Mouse (Mus musculus): Measurements from ENCODE around the gene Ier5l.

Gene Ier5l

DNA sequence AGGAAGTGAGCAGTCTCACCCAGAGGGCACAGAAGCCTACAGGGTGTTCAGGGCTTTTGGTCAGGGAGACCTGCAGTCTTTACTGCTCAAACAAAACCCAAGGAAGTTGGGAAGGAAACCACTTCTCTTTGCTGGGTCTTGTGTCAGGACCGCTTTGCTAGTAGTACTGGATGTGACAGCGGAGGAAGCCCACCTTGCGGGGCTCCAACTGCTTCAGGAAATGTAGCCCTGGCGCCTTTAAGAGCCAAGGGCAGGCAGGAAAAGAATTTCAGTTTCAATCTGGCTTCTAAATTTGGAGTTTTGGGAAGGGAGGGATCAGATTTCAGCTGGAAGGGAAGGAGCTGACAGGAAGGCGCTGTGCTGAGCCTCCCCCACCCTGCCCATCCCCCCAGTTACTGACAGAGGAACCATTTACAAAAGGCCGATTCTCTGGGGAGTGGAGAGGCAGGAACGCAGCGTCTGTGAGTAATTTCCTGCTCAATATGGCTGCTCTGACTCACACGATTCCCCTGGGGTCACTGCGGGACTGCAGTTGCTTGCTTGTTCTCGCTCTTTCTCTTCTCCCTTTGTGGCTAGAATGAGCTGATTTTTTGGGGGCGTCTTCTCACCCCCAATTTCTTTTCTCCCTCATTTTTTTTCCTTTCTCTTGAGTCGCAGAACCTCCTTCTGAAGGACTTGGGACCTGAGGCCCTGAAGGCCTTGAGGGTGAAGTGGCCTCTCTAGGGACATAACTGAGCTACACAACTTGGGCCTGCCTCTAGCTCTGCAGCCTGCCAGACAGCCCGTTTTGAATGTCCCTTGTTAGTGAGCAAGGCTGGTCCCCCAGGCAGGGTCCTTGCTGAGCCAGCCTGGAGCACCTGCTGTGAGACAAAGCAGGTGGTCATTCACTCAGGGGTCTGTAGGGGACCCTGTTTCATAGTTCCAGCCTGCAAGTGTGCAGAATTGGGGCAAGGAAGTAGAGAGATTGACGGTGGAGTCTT is 32.2 kb downstream of the Ier5l start:
- peak; percentile 80 for DNase-seq

DNA sequence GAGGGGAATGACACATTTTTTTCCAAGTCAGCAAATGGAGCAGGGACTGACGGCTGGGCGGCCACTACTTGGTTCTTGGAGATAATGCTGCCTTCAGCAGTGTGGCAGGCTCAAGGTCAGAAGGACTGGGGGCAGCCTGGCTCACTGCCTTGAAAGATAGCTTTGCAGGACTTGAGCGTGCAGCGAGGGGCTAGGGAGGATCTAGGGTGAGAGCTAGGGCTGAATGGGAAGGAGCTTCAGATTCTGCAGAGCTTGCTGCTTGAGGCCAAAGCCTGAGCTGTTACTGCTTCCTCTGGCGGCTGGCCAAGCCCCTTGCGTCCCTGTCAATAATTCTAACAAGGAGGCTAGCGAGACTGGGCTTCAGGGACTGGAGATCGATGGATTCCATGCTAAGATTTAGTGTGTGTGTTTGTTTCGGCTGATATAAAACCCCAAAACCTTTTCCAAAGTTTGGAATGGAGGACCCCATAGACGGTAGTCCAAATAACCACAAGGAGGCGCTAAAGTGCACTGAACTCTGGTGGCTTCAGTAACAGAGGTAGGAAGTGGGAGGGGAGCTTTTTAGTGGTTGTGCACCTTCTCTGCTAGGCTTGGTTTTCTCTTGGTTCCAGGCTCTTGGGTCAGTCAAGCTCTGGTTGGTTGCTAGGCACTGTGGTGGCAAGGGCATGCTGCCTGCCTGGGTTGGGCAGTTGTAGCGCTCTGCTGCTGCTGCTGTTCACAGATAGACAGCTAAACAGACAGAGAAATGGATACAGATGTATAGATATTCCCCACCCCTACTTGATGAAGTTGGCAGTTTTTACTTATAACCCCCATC is 33.1 kb downstream of the Ier5l start:
- peak; percentile 60 for DNase-seq

- DNase-seq = no peak
Measured at GRCm38 (mm10) chr2:30440211-30440700, 33.8 kb downstream of the Ier5l start.

DNA sequence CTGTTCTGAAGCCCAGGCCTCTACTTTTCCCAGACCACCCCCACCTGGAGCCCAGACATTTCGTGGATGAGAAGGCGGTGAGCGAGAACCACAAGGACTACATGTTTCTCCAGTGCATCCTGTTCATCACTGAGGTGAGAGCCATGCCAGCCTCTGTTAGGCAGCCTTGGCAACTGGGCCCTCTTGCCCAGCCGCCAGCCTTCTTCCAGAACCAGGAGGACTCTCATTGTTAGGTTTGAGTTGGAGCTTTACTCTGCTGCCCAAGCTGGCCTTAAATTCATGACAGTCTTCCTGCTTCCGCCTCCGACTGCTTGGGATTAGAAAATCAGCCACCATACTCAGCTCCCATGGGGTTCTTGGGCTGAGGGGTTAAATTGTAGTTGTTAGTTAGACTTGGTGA is 34.4 kb downstream of the Ier5l start:
- DNase-seq = no peak

DNA sequence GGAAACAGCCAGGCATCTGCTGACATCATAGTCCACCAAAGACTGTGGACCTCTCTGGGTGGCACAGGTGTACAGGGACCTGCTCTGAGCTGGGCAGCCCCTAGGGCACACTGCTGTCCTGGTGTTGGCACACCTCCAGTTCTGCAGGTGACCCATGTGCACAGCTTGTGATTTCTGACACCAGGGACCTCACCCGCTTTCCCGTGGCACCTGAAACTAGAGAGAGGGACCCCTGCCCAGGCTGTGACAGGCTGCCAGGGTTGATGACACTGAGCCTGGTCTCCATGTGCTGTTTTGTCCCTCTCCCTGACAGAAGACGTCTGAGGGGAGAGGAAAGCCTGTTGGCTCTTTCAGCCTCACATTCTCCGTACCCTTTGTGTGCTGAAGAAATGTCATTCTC is 36.2 kb downstream of the Ier5l start:
- DNase-seq = no peak

GRCm38 (mm10) chr2:30436809-30437208 is 37.2 kb downstream of the Ier5l start:
- no peak for DNase-seq

DNA sequence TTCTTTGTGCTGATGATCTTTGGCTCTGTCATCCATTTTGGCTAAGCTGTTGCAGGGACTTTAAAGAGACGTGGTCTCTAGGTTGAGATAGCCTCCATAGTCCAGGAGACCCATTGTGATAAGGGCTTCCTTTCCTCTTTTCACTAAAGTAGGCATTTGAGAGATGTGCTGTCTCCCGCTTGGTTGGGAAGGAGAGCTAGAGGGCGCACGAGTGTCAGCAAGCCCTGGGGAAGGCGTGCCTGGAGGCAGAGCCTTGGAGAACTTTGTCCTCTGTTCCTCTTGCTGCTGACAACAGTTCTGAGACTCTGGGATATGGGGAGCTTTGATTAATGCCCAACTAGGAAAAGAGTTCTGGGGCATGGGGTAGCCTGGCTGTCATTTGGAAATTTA is 37.9 kb downstream of the Ier5l start:
- no peak for DNase-seq

GRCm38 (mm10) chr2:30435326-30436155 is 38.5 kb downstream of the Ier5l start:
- peak; percentile 72 for DNase-seq

DNA sequence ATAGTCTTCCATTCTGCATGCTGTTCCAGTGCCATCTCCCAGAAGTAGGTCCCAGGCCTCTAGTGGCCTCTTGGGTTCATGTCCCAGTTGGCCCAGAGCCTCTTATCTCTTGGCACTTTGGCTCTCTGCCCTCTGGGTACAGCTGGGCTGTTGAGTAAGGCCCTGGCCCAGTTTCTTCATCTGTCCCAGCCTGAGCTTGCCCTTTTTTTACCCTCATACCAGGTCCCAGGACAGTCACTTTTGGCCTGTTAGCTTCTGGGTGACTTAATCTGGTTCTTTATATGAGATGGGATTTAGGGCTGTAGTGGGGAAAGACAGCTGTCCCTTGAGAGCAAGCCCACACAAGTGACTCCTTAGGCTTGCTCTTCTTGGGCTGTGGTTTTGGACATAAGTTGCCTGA is 44.9 kb downstream of the Ier5l start:
- DNase-seq = no peak

Measured in liver (tissue).